Mouse (Mus musculus): ENCODE results near the gene Gm10644. TPM values are rescaled to one million over a fixed set of nuclear protein-coding genes. Genes with fewer than 3 reads are reported as not detected.

Gm10644 gene
- 0.62 TPM for polyA plus RNA-seq (2017; shearing (Covaris generic))

DNA sequence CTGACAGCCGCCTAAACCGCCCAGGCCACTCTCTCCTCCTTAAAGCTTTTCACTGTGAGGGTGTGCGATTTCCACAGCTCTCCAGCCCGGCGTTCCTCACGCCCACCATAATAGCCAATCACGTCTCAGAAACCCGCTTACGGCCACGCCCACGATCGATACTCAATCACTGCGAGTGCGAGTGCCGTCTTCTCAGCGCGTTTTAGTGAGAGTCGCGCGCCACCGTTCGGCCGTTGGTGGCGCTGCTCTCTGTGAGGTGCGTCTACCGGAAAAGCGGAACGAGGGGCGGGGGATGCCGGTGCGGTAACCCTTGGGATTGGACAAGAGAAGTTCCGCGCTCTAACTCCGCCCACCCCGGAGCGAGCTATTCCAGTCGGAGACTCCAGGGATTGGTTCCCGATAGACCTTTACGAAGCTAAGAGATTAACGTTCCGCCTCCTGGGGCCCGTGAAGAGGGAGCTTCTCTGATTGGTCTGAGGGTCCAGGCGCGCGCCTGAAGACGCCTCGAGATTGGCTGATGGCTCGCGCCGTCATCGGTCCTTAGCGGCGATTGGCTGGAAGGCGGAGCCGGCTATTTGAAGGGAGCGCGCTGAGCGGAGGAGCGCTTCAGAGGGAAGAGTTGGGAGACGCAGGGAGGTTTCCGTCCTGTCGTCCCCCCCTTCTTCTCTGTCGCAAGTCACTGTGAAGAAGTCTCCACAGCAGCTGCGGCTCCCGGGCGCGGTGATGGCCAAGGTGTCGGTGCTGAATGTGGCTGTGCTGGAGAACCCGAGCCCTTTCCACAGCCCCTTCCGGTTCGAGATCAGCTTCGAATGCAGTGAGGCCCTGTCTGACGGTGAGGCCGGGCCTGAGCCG, at the start of gene Gm10644, which contains the start of gene Asf1b:
Gm10644 (minus strand) TSS at position 100 of the 852 bp plus-strand sequence.
Asf1b (plus strand) TSS at position 402 of the 852 bp plus-strand sequence.

DNA sequence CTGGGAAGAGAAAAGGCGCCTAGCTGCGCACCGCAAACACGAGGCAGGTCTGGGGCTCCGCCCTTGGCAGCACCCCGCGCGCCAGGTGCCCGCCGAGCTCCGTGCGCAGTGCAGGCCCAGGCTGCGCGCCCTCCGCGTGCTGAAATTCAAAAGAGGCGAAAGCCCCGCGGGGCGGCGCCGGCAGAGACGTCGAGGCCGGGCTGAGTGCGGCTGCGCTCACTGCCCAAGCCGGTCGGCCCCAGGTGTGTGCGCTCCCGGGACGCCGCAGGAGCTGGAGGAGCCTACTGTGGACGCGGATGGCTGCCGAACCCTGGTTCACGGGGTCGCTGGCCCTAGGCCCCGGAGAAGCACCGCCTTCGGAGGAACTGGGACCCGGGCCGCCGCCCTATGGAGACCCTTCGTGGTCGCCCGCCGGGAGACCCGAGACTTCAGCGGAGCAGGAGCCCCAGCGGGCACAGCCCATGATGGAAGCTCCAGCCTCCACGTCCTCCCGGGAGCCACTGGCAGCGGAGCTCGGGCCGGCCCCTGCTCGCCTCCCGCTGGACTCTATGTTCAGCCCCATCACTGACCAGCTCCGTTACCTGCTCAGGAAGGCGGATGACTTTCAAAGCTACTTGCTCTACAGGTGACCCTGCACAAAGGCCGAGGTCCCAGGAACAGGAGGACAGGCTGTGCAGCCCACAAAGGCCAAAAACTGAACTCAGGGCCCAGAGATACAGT, 46.4 kb upstream of the Gm10644 start, which contains the start of gene 1700067K01Rik:
1700067K01Rik (plus strand) TSS at position 222 of the 720 bp plus-strand sequence.

DNA sequence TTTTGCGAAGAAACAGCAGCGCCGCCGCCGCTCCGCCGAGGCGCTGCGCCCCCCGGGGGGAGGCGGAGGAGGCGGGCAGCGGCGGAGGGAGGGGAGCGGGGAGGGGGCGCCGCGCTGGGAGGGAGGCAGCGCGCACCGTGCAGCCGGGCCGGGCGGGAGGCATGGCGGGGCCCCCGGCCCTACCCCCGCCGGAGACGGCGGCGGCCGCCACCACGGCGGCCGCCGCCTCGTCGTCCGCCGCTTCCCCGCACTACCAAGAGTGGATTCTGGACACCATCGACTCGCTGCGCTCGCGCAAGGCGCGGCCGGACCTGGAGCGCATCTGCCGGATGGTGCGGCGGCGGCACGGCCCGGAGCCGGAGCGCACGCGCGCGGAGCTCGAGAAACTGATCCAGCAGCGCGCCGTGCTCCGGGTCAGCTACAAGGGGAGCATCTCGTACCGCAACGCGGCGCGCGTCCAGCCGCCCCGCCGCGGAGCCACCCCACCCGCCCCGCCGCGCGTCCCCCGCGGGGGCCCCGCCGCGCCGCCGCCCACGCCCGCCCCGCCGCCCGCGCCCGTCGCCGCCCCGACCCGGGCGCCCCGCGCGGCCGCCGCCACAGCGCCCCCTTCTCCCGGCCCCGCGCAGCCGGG, 42.6 kb upstream of the Gm10644 start, which contains the start of gene Samd1:
Samd1 (plus strand) TSS at position 162 of the 631 bp plus-strand sequence.

DNA sequence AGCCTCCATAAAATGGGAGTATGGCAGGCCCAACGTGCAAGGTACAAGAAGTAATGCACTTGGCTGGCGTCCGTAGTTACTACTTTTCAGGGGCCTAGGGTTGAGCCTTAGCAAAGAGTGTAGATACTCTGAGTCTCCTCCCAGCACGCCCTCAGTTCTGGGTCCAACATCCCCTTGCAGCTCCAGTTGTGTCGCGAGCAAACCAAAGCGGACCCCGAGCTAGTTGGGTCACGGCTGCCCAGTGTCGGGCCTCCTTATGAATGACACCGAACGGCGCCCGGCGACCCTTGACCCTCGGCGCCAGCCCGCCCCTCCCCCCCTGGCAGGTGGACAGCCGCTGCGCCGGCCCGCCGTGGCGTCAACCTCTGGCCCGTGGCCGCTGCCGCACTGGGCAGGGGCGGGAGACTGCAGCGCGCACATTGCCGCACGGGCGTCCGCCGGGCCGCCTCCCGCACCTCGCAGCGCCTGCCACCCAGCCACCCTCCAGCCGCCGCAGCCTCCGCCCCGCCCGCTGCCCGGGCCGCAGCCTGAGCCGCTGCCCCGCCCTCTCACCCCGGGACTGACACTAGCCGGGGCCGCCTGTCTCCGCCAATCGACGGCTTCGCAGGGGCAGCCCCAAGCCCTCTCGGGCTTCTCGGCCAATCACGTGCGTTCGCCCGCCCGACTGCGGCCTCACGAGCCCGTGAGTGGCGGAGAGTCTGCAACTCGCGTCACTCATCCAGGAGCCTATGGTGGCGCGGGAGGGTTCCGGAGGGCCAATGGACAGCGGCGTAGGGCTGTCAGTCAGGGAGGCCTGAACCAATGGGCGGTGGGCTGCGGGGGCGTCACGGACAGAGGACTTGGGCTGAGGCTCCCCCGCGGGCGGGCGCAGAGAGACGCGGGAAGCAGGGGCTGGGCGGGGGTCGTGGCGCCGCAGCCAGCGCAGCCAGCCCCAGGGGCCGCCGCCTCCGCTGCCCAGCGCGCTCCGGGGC, 17.4 kb upstream of the Gm10644 start, which contains the start of gene Prkaca:
Prkaca (plus strand) TSS at position 844 of the 971 bp plus-strand sequence.

DNA sequence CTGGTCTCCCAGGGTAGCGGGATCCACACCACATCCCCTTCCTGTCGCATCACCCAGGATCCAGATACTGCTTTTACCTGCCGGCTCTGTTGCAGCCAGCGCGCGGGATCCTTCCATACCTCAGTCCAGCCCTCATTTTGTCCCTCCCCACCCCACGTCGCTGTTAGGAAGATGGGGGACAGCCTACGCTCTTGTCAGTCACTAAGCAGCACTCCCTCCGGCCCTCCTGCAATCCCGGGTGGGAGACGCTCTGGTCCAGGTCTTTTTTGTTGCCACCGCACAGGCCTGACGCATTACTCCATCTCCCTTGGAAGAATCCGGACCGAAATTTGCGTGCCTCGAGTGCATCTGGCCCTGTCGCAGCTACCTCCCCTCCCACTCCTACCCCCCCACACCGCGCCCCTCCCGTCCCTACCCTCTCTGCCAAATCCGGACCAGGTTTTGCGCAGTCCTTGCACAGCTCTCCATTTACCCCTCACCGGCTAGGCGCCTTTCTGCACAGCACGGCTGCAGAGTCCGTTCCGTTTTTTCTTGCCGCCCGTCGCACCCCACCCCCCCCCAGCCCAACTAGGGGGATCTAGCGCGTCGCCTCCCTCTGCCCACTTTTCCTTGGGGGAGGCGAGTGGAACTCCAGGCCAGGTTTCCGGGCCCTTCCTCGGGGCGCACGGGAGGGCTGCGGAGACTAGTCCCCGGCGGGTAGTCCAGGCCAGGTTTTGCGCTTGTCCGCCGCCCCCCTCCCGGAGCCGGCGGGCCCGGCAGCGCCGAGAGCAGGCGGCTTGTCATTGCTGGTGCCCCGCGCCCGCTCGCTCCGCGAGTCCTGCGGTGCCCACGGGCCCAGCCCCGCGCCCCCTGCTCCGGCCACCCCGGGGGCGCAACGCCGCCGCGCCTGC, 55.4 kb downstream of the Gm10644 start, which contains the start of gene Adgrl1:
Adgrl1 (plus strand) TSS at position 743 of the 890 bp plus-strand sequence.

Other genes with a start within 250 kb of the Gm10644 start
- gene Ddx39, start 240.0 kb downstream of the Gm10644 start, polyA plus RNA-seq (2017; shearing (Covaris generic)), result 123 TPM
- 477 TPM for gene Adgre5, start 213.9 kb downstream of the Gm10644 start, polyA plus RNA-seq (2017; shearing (Covaris generic))
- gene Adgrl1, start 55.1 kb downstream of the Gm10644 start, polyA plus RNA-seq (2017; shearing (Covaris generic)), result 7.7 TPM
- gene Asf1b, start 302 bp upstream of the Gm10644 start, polyA plus RNA-seq (2017; shearing (Covaris generic)), result 7.1 TPM
- 36.3 TPM for gene Prkaca, start 17.8 kb upstream of the Gm10644 start, polyA plus RNA-seq (2017; shearing (Covaris generic))
- gene Samd1, start 42.5 kb upstream of the Gm10644 start, polyA plus RNA-seq (2017; shearing (Covaris generic)), result 6.2 TPM
- gene 1700067K01Rik, start 46.3 kb upstream of the Gm10644 start, polyA plus RNA-seq (2017; shearing (Covaris generic)), result not detected
- gene 2210011C24Rik, start 57.0 kb upstream of the Gm10644 start, polyA plus RNA-seq (2017; shearing (Covaris generic)), result 1.6 TPM
- 7.7 TPM for gene Palm3, start 66.3 kb upstream of the Gm10644 start, polyA plus RNA-seq (2017; shearing (Covaris generic))
- gene Il27ra, start 87.4 kb upstream of the Gm10644 start, polyA plus RNA-seq (2017; shearing (Covaris generic)), result 221 TPM
- 1.6 TPM for gene Rln3, start 89.8 kb upstream of the Gm10644 start, polyA plus RNA-seq (2017; shearing (Covaris generic))
- gene Gm10643, start 109.9 kb upstream of the Gm10644 start, polyA plus RNA-seq (2017; shearing (Covaris generic)), result 1.7 TPM
- gene Rfx1, start 111.6 kb upstream of the Gm10644 start, polyA plus RNA-seq (2017; shearing (Covaris generic)), result 34.0 TPM
- gene Dcaf15, start 149.6 kb upstream of the Gm10644 start, polyA plus RNA-seq (2017; shearing (Covaris generic)), result 31.7 TPM
- 30.8 TPM for gene Podnl1, start 170.8 kb upstream of the Gm10644 start, polyA plus RNA-seq (2017; shearing (Covaris generic))
- gene Cc2d1a, start 192.7 kb upstream of the Gm10644 start, polyA plus RNA-seq (2017; shearing (Covaris generic)), result 43.2 TPM
- gene 4930432K21Rik, start 192.8 kb upstream of the Gm10644 start, polyA plus RNA-seq (2017; shearing (Covaris generic)), result 0.56 TPM
- not detected for gene Nanos3, start 230.0 kb upstream of the Gm10644 start, polyA plus RNA-seq (2017; shearing (Covaris generic))